Mouse (Mus musculus): Measurements from ENCODE around the gene Dync1h1.
A peak's percentile ranks its signal among the peaks of the same experiment; 100 is the strongest.
"Not testable (repeated sequence)": the region's sequence is repeated elsewhere in the genome, so short reads cannot be mapped to it uniquely, and the experiment has no call there.

Gene Dync1h1

GRCm38 (mm10) chr12:110696173-110696974, 95.1 kb downstream of the Dync1h1 start:
- peak; percentile 97 for DNase-seq (ENCODE audit: low spot score)

DNA sequence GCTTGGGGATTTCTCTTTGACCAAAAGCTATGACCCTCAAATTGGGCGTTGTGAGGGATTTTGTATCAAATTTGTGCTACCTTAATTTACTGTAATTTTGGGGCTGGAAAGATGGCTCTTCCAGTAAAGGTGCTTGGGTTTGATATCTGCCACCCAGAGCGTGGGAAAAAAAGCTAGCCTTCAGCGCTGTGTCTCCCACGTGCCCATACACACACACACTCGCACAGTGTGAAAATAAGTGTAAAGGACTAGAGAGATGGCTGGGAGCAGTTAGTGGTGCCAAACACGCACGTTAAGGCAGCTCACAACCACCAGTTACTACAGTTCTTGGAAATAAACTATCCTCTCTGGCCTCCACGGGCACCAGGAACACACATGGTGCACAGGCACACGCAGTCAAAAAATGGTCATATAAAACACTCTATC, 95.7 kb downstream of the Dync1h1 start:
- DNase-seq (ENCODE audit: low spot score), result no peak

DNA sequence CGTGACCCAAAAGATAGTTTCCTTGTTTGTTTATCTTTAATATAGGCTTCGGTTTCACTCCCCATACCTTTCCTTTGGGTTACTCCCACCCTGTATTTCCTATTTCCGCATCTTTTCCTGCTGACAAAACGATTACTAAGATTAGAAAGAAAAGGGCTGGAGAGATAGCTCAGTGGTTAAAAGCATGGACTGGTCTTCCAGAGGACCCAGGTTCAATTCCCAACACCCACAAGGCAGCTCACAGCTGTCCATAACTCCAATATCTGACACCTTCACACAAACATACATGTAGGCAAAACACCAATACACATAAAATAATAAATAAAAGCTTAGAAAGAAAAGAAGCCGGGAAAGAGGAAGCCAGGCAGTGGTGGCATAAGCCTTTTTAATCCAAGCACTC, 96.2 kb downstream of the Dync1h1 start:
- DNase-seq (ENCODE audit: low spot score), result no peak

GRCm38 (mm10) chr12:110698080-110698479, 96.8 kb downstream of the Dync1h1 start:
- no peak for DNase-seq (ENCODE audit: low spot score)

GRCm38 (mm10) chr12:110698523-110699170, 97.4 kb downstream of the Dync1h1 start:
- DNase-seq (ENCODE audit: low spot score), result peak; percentile 70

DNA sequence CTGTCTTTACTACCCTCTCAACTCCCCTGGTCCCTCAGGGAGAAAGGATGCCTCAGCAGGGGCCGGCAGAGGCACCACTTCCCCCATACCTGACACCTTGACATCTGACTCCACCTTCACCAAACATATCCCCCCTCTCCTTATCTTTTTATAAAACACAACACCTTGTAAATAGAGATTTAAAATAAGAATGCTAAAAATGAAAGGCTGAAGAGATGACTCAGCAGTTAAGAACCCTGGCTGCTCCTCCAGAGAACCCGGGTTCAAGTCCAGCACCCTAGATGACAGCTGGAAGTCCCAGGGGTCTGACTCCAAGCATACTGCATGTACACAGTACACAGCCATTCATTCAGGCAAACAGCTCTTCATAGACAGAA, 97.9 kb downstream of the Dync1h1 start:
- no peak for DNase-seq (ENCODE audit: low spot score)

GRCm38 (mm10) chr12:110700730-110701129, 99.5 kb downstream of the Dync1h1 start:
- peak; percentile 38 for DNase-seq (ENCODE audit: low spot score)

- DNase-seq (ENCODE audit: low spot score), result peak; percentile 82
Measured at GRCm38 (mm10) chr12:110701363-110701762, 100.1 kb downstream of the Dync1h1 start.

GRCm38 (mm10) chr12:110702556-110702955, 101.3 kb downstream of the Dync1h1 start, which contains the start of gene Hsp90aa1:
Gene Hsp90aa1, minus strand, starts transcription at chr12:110702728.
- no peak for DNase-seq (ENCODE audit: low spot score)

DNA sequence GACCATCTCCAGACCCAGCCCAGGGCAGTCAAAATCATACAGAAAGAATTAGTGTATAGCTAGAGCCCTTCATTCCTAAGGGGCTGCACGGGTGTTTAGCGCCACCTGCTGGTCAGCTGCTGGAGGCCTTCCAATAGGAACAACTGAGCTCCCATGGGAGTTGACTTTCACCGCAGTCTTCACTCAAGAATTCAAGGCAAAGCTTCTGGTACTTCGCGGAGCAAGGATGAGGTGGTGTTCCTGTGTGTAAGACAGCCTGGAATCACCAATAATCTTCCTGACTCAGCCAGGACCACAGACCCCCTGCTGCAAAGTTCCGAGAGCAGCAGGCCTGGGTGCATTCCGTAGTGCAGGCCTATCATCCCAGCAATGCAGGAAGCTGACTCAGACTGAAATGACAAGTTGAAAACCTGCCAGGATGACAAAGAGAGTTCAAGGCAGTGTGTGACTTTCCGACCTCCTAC, 101.8 kb downstream of the Dync1h1 start:
- DNase-seq (ENCODE audit: low spot score), result peak; percentile 84

- no peak for DNase-seq (ENCODE audit: low spot score)
Measured at GRCm38 (mm10) chr12:110703682-110704081, 102.4 kb downstream of the Dync1h1 start.

DNA sequence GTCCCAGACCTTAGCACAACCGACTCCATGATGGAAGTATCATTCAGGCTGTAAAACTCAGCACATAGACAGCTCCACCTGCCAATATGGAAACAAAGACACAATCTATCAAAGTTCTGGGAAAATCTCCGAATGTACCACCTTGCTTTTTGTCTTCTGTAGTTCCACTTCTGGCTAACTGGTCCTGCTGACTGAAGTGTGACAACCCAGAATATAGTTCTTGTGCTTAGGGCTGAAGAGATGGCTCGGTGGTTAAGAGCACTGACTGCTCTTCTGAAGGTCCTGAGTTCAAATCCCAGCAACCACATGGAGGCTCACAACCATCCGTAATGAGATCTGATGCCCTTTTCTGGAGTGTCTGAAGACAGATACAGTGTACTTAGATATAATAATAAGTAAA, 104.2 kb downstream of the Dync1h1 start:
- not testable (repeated sequence) for DNase-seq (ENCODE audit: low spot score)

GRCm38 (mm10) chr12:110706337-110707231, 105.3 kb downstream of the Dync1h1 start:
- DNase-seq (ENCODE audit: low spot score), result peak; percentile 82

DNA sequence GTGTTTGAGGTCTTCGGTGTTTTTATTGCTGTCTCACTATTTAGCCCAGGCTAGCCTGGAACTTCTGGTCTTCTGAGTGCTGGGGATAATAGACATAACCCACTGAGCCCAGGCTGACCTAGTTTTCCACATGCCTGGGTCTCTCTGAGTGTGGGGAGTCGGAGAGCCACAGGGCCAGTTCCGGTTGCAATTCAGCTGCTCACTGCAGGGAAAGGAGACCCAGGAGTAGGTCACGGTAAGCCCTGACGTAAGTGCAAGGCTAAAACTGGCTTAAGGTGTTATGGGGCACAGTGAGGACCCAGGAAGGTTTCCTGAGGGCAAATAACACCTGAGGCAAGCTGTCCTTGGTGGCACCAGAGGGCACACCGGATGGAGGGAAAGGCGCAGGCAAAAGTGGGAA, 106.2 kb downstream of the Dync1h1 start:
- no peak for DNase-seq (ENCODE audit: low spot score)

- no peak for DNase-seq (ENCODE audit: low spot score)
Measured at GRCm38 (mm10) chr12:110711270-110711669, 110.0 kb downstream of the Dync1h1 start.

DNA sequence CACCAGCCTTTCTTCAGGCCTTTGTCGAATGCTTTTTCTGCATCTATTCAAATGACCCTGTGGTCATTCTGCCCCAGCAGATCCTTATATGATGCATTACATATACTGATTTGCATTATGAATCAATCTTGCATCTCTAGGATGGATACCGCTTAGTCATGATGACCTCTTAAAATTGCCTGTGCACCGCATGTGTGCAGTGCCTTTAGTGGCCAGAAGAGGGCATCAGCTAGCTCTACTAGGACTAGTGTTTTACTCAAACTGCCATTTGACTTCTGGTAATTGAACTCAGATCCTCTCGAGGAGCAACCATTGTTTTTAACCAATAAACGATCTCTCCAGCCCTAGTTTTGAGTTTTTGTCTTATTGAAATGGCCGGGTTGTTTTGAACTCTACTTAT, 112.5 kb downstream of the Dync1h1 start:
- no peak for DNase-seq (ENCODE audit: low spot score)

DNA sequence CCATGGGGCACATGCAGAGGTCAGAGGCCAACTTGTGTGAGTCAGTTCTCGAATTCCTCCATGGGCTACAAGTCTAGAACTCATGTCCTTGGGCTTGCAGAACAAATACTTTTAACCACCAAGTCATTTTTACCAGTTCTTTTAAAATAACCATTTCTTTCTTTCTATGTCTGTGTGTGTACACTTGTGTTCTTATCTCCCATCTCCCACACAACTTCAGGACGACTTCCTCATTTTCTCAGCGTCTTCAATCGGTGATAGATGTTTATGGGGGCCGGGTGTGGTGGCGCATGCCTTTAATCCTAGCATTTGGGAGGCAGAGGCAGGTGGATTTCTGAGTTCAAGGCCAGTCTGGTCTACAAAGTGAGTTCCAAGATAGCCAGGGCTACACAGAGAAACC, 113.0 kb downstream of the Dync1h1 start:
- no peak for DNase-seq (ENCODE audit: low spot score)

- peak; percentile 81 for DNase-seq (ENCODE audit: low spot score)
Measured at GRCm38 (mm10) chr12:110716004-110716403, 114.8 kb downstream of the Dync1h1 start.
